Mouse (Mus musculus): ENCODE measurements at regions not wholly inside any gene's neighbourhood (a gene's known extent, or its start where the extent isn't known, plus 50 kb on each side); places are given as distances from the start of the nearest gene placed in this dataset.

DNA sequence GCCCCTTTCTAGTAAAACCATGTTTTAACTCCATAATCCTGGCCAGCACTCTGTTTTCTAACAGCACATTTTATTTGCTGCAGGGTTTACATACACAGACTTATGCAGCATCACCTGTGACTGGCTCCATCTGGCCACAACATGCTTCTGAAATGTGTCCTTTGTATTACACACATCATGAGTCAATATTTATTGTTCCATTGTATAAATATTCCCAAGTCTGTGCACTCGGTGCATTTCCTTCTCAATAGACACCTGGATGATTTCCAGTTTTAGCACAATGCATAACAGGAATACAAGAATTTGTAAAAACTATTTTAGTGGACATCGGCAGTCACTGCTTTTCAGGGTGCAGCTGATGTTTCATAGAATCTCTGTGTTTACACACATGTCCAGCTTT is 294.6 kb upstream of the Rasgrp1 start:
- Histone ChIP-seq H3K27me3 (ENCODE audit: insufficient read depth, low read length) (no peaks in the 10 kb centered on the region), H3K27ac (no peak overlapping the region), H3K4me1 (replicated peaks; ENCODE audit: insufficient read depth, low read length) (no peaks in the 10 kb centered on the region), H3K36me3 (ENCODE audit: insufficient read depth, low read length) (no peaks in the 10 kb centered on the region), H3K4me2 (ENCODE audit: low read length) (no peak overlapping the region), H3K9ac (ENCODE audit: low read depth, low read length) (no peak overlapping the region), H3K9me3 (replicated peaks; ENCODE audit: low read length) (no peaks in the 10 kb centered on the region), H3K4me3 (replicated peaks; ENCODE audit: low read depth, low read length) (no peak overlapping the region)
- no peak for TF ChIP-seq CTCF (IDR thresholded peaks at IDR 0.05; ENCODE audit: low read depth)
- WGBS, result 52% methylated on average over 2 of the region's 2 CpGs
- ATAC-seq (replicated peaks; ENCODE audit: low FRiP score, low read depth), result no peak
- DNase-seq (ENCODE audit: low spot score), result no peak

DNA sequence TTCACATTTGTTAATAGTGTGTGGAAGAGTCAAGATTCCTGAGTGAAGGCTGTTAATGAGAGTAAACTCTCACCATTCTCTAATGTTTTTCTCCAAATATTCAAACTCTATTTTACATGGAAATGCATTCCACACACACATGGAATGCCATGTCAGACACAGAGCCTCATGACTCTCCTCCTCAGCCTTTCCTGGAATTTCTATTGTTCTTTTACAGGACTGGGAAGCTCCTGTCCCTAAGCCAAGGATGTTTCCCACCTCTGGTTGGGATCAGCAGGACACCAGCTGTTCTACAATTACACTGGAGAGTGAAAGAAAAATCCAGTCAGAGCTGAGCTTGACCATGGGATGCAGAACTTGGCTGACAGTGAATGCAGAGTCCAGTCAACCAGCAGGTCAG is 309.3 kb upstream of the Rasgrp1 start:
- peak; percentile 8 for DNase-seq (ENCODE audit: low spot score)

GRCm38 (mm10) chr2:117652647-117653046 is 309.8 kb upstream of the Rasgrp1 start:
- WGBS, result 55% methylated on average over 2 of the region's 2 CpGs

More for the DNA sequence above, 309.3 kb upstream of the Rasgrp1 start:
- Histone ChIP-seq H3K27me3 (ENCODE audit: insufficient read depth, low read length) (no peaks in the 10 kb centered on the region), H3K4me3 (replicated peaks; ENCODE audit: low read depth, low read length) (no peak overlapping the region), H3K36me3 (ENCODE audit: insufficient read depth, low read length) (no peaks in the 10 kb centered on the region), H3K4me2 (ENCODE audit: low read length) (no peak overlapping the region), H3K4me1 (replicated peaks; ENCODE audit: insufficient read depth, low read length) (no peaks in the 10 kb centered on the region), H3K9ac (ENCODE audit: low read depth, low read length) (no peak overlapping the region), H3K9me3 (replicated peaks; ENCODE audit: low read length) (no peaks in the 10 kb centered on the region), H3K27ac (no peak overlapping the region)
- no peak for ATAC-seq (replicated peaks; ENCODE audit: low FRiP score, low read depth)
- no peak for TF ChIP-seq CTCF (IDR thresholded peaks at IDR 0.05; ENCODE audit: low read depth)

GRCm38 (mm10) chr2:117656546-117657175 is 313.9 kb upstream of the Rasgrp1 start:
- ATAC-seq (replicated peaks; ENCODE audit: low FRiP score, low read depth), result no peak

More at GRCm38 (mm10) chr2:117652647-117653046, 309.8 kb upstream of the Rasgrp1 start:
- no peak overlapping the region for H3K27ac ChIP-seq
- H3K36me3 ChIP-seq (ENCODE audit: insufficient read depth, low read length), result no peaks in the 10 kb centered on the region
- no peaks in the 10 kb centered on the region for H3K4me1 ChIP-seq (replicated peaks; ENCODE audit: insufficient read depth, low read length)
- H3K9me3 ChIP-seq (replicated peaks; ENCODE audit: low read length), result no peaks in the 10 kb centered on the region
- no peak overlapping the region for H3K4me2 ChIP-seq (ENCODE audit: low read length)
- TF ChIP-seq CTCF (IDR thresholded peaks at IDR 0.05; ENCODE audit: low read depth), result no peak
- ATAC-seq (replicated peaks; ENCODE audit: low FRiP score, low read depth) (no peak), DNase-seq (ENCODE audit: low spot score) (no peak)
- no peaks in the 10 kb centered on the region for H3K27me3 ChIP-seq (ENCODE audit: insufficient read depth, low read length)
- no peak overlapping the region for H3K4me3 ChIP-seq (replicated peaks; ENCODE audit: low read depth, low read length)
- H3K9ac ChIP-seq (ENCODE audit: low read depth, low read length), result no peak overlapping the region

GRCm38 (mm10) chr2:117660217-117660924 is 317.6 kb upstream of the Rasgrp1 start:
- H3K9me3 ChIP-seq (replicated peaks; ENCODE audit: low read length), result no peaks in the 10 kb centered on the region
- H3K4me1 ChIP-seq (replicated peaks; ENCODE audit: insufficient read depth, low read length), result no peaks in the 10 kb centered on the region
- no peak overlapping the region for H3K9ac ChIP-seq (ENCODE audit: low read depth, low read length)
- WGBS, result 89% methylated on average over 3 of the region's 3 CpGs
- H3K4me2 ChIP-seq (ENCODE audit: low read length), result no peak overlapping the region
- no peak for TF ChIP-seq CTCF (IDR thresholded peaks at IDR 0.05; ENCODE audit: low read depth)
- ATAC-seq (replicated peaks; ENCODE audit: low FRiP score, low read depth), result no peak
- H3K27me3 ChIP-seq (ENCODE audit: insufficient read depth, low read length), result no peaks in the 10 kb centered on the region
- no peak for DNase-seq (ENCODE audit: low spot score)
- no peak overlapping the region for H3K4me3 ChIP-seq (replicated peaks; ENCODE audit: low read depth, low read length)
- H3K27ac ChIP-seq, result no peak overlapping the region
- H3K36me3 ChIP-seq (ENCODE audit: insufficient read depth, low read length), result no peaks in the 10 kb centered on the region

More at GRCm38 (mm10) chr2:117656546-117657175, 313.9 kb upstream of the Rasgrp1 start:
- H3K4me3 ChIP-seq (replicated peaks; ENCODE audit: low read depth, low read length), result no peak overlapping the region
- H3K4me1 ChIP-seq (replicated peaks; ENCODE audit: insufficient read depth, low read length), result no peaks in the 10 kb centered on the region
- TF ChIP-seq CTCF (IDR thresholded peaks at IDR 0.05; ENCODE audit: low read depth), result no peak
- WGBS, result 56% methylated on average over 2 of the region's 2 CpGs
- H3K27me3 ChIP-seq (ENCODE audit: insufficient read depth, low read length), result no peaks in the 10 kb centered on the region
- H3K4me2 ChIP-seq (ENCODE audit: low read length), result no peak overlapping the region
- no peaks in the 10 kb centered on the region for H3K36me3 ChIP-seq (ENCODE audit: insufficient read depth, low read length)
- no peak overlapping the region for H3K9ac ChIP-seq (ENCODE audit: low read depth, low read length)
- no peaks in the 10 kb centered on the region for H3K9me3 ChIP-seq (replicated peaks; ENCODE audit: low read length)
- H3K27ac ChIP-seq, result no peak overlapping the region
- DNase-seq (ENCODE audit: low spot score), result peak; percentile 4

DNA sequence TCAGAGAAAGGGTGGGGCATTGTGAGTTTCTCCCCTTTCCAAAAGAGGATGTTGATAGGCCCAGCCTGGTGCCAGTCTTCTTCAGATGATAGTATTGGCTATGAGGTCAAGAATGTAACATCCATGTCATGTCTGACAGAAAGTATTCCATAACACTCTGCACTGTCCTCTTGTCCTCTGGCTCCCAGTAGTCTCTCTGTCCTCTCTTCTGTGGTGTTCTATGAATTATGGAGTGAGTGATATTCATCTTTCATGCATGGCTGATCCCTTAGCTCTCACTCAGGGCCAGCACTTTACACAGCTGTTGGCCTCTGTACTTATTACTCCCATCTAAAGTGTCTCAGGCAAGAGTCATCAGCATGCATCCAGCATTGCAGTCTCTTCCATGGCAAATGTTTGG is 319.9 kb upstream of the Rasgrp1 start:
- no peaks in the 10 kb centered on the region for H3K36me3 ChIP-seq (ENCODE audit: insufficient read depth, low read length)
- TF ChIP-seq CTCF (IDR thresholded peaks at IDR 0.05; ENCODE audit: low read depth), result no peak
- DNase-seq (ENCODE audit: low spot score), result no peak
- H3K9ac ChIP-seq (ENCODE audit: low read depth, low read length), result no peak overlapping the region
- H3K4me1 ChIP-seq (replicated peaks; ENCODE audit: insufficient read depth, low read length), result no peaks in the 10 kb centered on the region
- no peak for ATAC-seq (replicated peaks; ENCODE audit: low FRiP score, low read depth)
- H3K9me3 ChIP-seq (replicated peaks; ENCODE audit: low read length), result no peaks in the 10 kb centered on the region
- no peak overlapping the region for H3K4me3 ChIP-seq (replicated peaks; ENCODE audit: low read depth, low read length)
- no peaks in the 10 kb centered on the region for H3K27me3 ChIP-seq (ENCODE audit: insufficient read depth, low read length)
- no peak overlapping the region for H3K27ac ChIP-seq
- H3K4me2 ChIP-seq (ENCODE audit: low read length), result no peak overlapping the region

Data from kidney, postnatal 0 days (tissue).